ENCODE assay signal across 33 mouse cellular contexts in the genomic region with DNA sequence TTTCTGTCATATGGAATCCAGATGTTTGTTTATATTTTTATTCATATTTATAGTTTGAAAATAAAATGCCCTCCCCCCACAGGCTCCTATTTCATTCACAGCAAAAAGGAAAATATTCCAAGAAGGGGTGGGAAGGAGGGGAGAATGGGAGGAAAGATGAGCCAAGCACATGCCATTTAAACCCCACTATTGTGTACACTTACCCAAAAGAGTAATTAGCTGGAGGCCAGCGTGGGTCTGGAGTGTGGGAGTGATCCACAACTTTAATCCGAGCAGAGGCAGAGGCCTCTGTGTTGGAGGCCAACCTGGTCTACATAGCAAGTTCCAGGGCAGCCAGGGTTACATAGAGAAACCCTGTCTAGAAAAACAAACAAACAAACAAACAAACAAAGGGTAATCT.
"Had no signal": no experiment of that assay in that cellular context is flagged by ENCODE, and none has a peak within 500 bp of the region (broad histone marks: within the 10 kb centered on the region; RNA-seq: fewer than 3 reads in every experiment).

No protein-coding gene starts in this region.

- DNase-seq: left cerebral cortex, postnatal 4 days; liver; liver, embryonic 13.5 days; liver, postnatal 0 days; lung, adult 18-20 months; lung, adult 2 months; lung, embryonic 14.5 days; lung, postnatal 10 days; lung, postnatal 14 days; lung, postnatal 36 days; lung, postnatal 4 days; midbrain, embryonic 14.5 days had no signal

- H3K4me1 ChIP-seq: limb, embryonic 10.5 days; limb, embryonic 12.5 days; limb, embryonic 13.5 days; limb, embryonic 15.5 days; liver, embryonic 12.5 days; liver, embryonic 13.5 days; liver, embryonic 15.5 days; lung, embryonic 15.5 days; midbrain, embryonic 12.5 days; midbrain, embryonic 13.5 days; midbrain, embryonic 15.5 days; neural tube, embryonic 12.5 days; neural tube, embryonic 13.5 days had no signal

- H3K9me3 ChIP-seq: limb, embryonic 10.5 days; limb, embryonic 12.5 days; limb, embryonic 13.5 days; limb, embryonic 15.5 days; liver, embryonic 12.5 days; liver, embryonic 13.5 days; liver, embryonic 15.5 days; lung, embryonic 15.5 days; megakaryocyte, embryonic 14.5 days; midbrain, embryonic 10.5 days; midbrain, embryonic 12.5 days; midbrain, embryonic 13.5 days; midbrain, embryonic 15.5 days; neural tube, embryonic 12.5 days; neural tube, embryonic 13.5 days had no signal

- H3K27me3 ChIP-seq: limb, embryonic 12.5 days; limb, embryonic 13.5 days; limb, embryonic 15.5 days; liver, embryonic 12.5 days; liver, embryonic 13.5 days; liver, embryonic 15.5 days; lung, embryonic 15.5 days; midbrain, embryonic 12.5 days; midbrain, embryonic 13.5 days; midbrain, embryonic 15.5 days; neural tube, embryonic 12.5 days; neural tube, embryonic 13.5 days had no signal

- H3K9ac ChIP-seq: limb, embryonic 12.5 days; limb, embryonic 13.5 days; limb, embryonic 15.5 days; liver, embryonic 12.5 days; liver, embryonic 13.5 days; liver, embryonic 14.5 days; liver, embryonic 15.5 days; liver, postnatal 0 days; lung, embryonic 14.5 days; lung, embryonic 15.5 days; midbrain, embryonic 12.5 days; midbrain, embryonic 13.5 days; midbrain, embryonic 15.5 days; neural tube, embryonic 12.5 days; neural tube, embryonic 13.5 days had no signal

- H3K4me2 ChIP-seq: limb, embryonic 12.5 days; limb, embryonic 13.5 days; limb, embryonic 15.5 days; liver, embryonic 11.5 days; liver, embryonic 12.5 days; liver, embryonic 13.5 days; liver, embryonic 15.5 days; lung, embryonic 14.5 days; lung, embryonic 15.5 days; midbrain, embryonic 11.5 days; midbrain, embryonic 12.5 days; midbrain, embryonic 13.5 days; midbrain, embryonic 15.5 days; neural tube, embryonic 12.5 days; neural tube, embryonic 13.5 days had no signal

- ATAC-seq: liver, embryonic 12.5 days; liver, postnatal 0 days; lung, postnatal 0 days; midbrain, embryonic 13.5 days; midbrain, embryonic 15.5 days; midbrain, embryonic 16.5 days had no signal

- H3K36me3 ChIP-seq: limb, embryonic 10.5 days; limb, embryonic 12.5 days; limb, embryonic 13.5 days; limb, embryonic 15.5 days; liver, embryonic 12.5 days; liver, embryonic 13.5 days; liver, embryonic 15.5 days; lung, embryonic 15.5 days; midbrain, embryonic 10.5 days; midbrain, embryonic 12.5 days; midbrain, embryonic 13.5 days; midbrain, embryonic 15.5 days; neural tube, embryonic 12.5 days; neural tube, embryonic 13.5 days had no signal

- H3K27ac ChIP-seq: limb, embryonic 10.5 days; limb, embryonic 12.5 days; limb, embryonic 13.5 days; limb, embryonic 15.5 days; liver, embryonic 12.5 days; liver, embryonic 13.5 days; liver, embryonic 14.5 days; liver, embryonic 15.5 days; lung, embryonic 15.5 days; macrophage; midbrain, embryonic 10.5 days; midbrain, embryonic 12.5 days; midbrain, embryonic 13.5 days; midbrain, embryonic 15.5 days; neural tube, embryonic 12.5 days; neural tube, embryonic 13.5 days had no signal

- H3K4me3 ChIP-seq: limb, embryonic 10.5 days; limb, embryonic 12.5 days; limb, embryonic 13.5 days; limb, embryonic 15.5 days; liver, embryonic 12.5 days; liver, embryonic 13.5 days; liver, embryonic 15.5 days; lung, embryonic 15.5 days; megakaryocyte, embryonic 14.5 days; midbrain, embryonic 10.5 days; midbrain, embryonic 12.5 days; midbrain, embryonic 13.5 days; midbrain, embryonic 15.5 days; myocyte; neural tube, embryonic 12.5 days; neural tube, embryonic 13.5 days had no signal
